Mouse (Mus musculus): ENCODE results near the gene Mrps15.

DNA sequence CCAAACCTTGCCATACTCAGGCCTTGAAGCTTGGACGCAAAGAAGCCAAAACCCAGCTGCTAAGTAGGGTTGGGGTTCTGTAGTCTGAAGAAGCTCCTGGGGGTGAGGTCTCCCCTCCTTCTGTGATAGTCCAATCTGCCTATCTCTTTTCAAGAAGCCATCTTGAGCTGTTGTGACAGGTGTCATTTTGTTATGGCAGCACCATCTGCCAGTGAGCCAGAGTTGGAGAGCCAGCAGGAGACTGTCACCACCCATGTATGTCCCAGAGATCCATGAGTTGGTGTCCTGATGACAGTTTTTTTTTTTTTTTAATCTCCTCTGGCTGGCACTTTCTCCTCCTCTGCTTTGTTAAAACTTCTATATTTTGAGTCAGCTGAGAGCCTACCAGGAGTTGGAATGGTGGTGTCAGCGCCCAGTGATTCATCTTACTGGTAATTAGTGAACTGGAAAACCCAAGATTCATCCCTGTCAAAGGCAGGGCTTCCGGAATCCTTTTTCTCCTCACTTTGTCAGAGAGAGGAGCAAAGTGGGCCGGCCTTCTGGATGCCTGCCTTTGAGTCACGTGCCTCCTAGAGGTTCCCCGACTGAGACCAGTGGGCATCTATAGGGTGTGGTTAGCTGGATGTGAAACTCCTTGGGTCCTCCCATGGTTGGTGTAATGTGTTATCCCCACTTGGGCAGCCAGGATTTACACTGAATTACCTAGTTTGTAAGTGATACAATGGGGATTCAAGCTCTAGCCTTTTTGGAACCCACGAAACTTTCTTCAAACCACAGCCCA is 55.5 kb downstream of the Mrps15 start:
- 0 out of 2 replicates have a peak, but pooled peaks have one; percentile 30 for TF ChIP-seq POLR2A (IDR thresholded peaks at IDR 0.05; ENCODE audit: low read depth, low read length)
- no peak for TF ChIP-seq CTCF (IDR thresholded peaks at IDR 0.05; ENCODE audit: borderline replicate concordance, insufficient read depth, low read length)
